Mouse (Mus musculus) CD4-positive, CD25-positive, alpha-beta regulatory T cell, adult 9 weeks (primary cell): ENCODE results near the gene Noxo1. TPM values are rescaled to one million over a fixed set of nuclear protein-coding genes. Genes with fewer than 3 reads are reported as not detected.

ENCODE experiments used
- polyA plus RNA-seq: library from polyadenylated mRNA; unstranded; fragments of 100-300 nt; shearing (Covaris generic); gene quantifications from one replicate; pipeline ENCODE4 v1.2.1, GENCODE M21; 2017

Noxo1 gene
- polyA plus RNA-seq: 1.7 TPM

GRCm38 (mm10) chr17:24696011-24696697 lies at the start of gene Noxo1, which contains the start of gene Gfer:
Gene Noxo1 (plus strand): TSS chr17:24696234.
Gene Gfer (minus strand): TSS chr17:24696156.

GRCm38 (mm10) chr17:24650070-24650616 lies 45.9 kb upstream of the Noxo1 start, which contains the start of gene Slc9a3r2:
Gene Slc9a3r2 (minus strand): TSS chr17:24650327.

GRCm38 (mm10) chr17:24658017-24658758 lies 37.8 kb upstream of the Noxo1 start, which contains the start of gene Npw:
Gene Npw (minus strand): TSS chr17:24658457.

GRCm38 (mm10) chr17:24669545-24670245 lies 26.3 kb upstream of the Noxo1 start, which contains the start of gene Zfp598:
Gene Zfp598 (plus strand): TSS chr17:24669687.

GRCm38 (mm10) chr17:24689251-24690081 lies 6.6 kb upstream of the Noxo1 start, which contains the start of gene Syngr3:
Gene Syngr3 (minus strand): TSS chr17:24689955.

GRCm38 (mm10) chr17:24706982-24707800 lies 11.2 kb downstream of the Noxo1 start, which contains the start of gene Tbl3:
Gene Tbl3 (minus strand): TSS chr17:24707660.

GRCm38 (mm10) chr17:24717943-24718342 lies 21.9 kb downstream of the Noxo1 start, which contains the start of the genes Rnf151 and Rps2:
Gene Rnf151 (minus strand): TSS chr17:24718063.
Gene Rps2 (plus strand): TSS chr17:24718116.

GRCm38 (mm10) chr17:24724184-24724583 lies 28.1 kb downstream of the Noxo1 start, which contains the start of gene Ndufb10:
Gene Ndufb10 (minus strand): TSS chr17:24724478.

GRCm38 (mm10) chr17:24727618-24728017 lies 31.6 kb downstream of the Noxo1 start, which contains the start of gene Rpl3l:
Gene Rpl3l (plus strand): TSS chr17:24727820.

GRCm38 (mm10) chr17:24736330-24737051 lies 40.5 kb downstream of the Noxo1 start, which contains the start of gene Msrb1:
Gene Msrb1 (plus strand): TSS chr17:24736642.

Other genes starting within 250 kb of the Noxo1 start
- gene E4f1, start 225.9 kb upstream of the Noxo1 start, polyA plus RNA-seq: 58.6 TPM
- 2.4 TPM for gene Pgp, start 225.8 kb upstream of the Noxo1 start, polyA plus RNA-seq
- gene Bricd5, start 222.3 kb upstream of the Noxo1 start, polyA plus RNA-seq: not detected
- 30.8 TPM for gene Mlst8, start 217.2 kb upstream of the Noxo1 start, polyA plus RNA-seq
- 0.15 TPM for gene Caskin1, start 207.6 kb upstream of the Noxo1 start, polyA plus RNA-seq
- gene Traf7, start 168.3 kb upstream of the Noxo1 start, polyA plus RNA-seq: 110 TPM
- gene Rab26, start 162.0 kb upstream of the Noxo1 start, polyA plus RNA-seq: 5.0 TPM
- 18.9 TPM for gene Pkd1, start 146.4 kb upstream of the Noxo1 start, polyA plus RNA-seq
- gene Tsc2, start 63.6 kb upstream of the Noxo1 start, polyA plus RNA-seq: 52.7 TPM
- gene Nthl1, start 63.6 kb upstream of the Noxo1 start, polyA plus RNA-seq: 6.2 TPM
- not detected for gene Slc9a3r2, start 45.9 kb upstream of the Noxo1 start, polyA plus RNA-seq
- not detected for gene Npw, start 37.8 kb upstream of the Noxo1 start, polyA plus RNA-seq
- gene Zfp598, start 26.5 kb upstream of the Noxo1 start, polyA plus RNA-seq: 2.3 TPM
- 0.40 TPM for gene Syngr3, start 6.3 kb upstream of the Noxo1 start, polyA plus RNA-seq
- 7.7 TPM for gene Gfer, start 78 bp upstream of the Noxo1 start, polyA plus RNA-seq
- gene Tbl3, start 11.4 kb downstream of the Noxo1 start, polyA plus RNA-seq: 71.9 TPM
- not detected for gene Rnf151, start 21.8 kb downstream of the Noxo1 start, polyA plus RNA-seq
- gene Rps2, start 21.9 kb downstream of the Noxo1 start, polyA plus RNA-seq: 660 TPM
- 257 TPM for gene Ndufb10, start 28.2 kb downstream of the Noxo1 start, polyA plus RNA-seq
- gene Rpl3l, start 31.6 kb downstream of the Noxo1 start, polyA plus RNA-seq: not detected
- gene Msrb1, start 40.4 kb downstream of the Noxo1 start, polyA plus RNA-seq: 20.9 TPM
- gene Hs3st6, start 56.8 kb downstream of the Noxo1 start, polyA plus RNA-seq: not detected
- gene Meiob, start 108.1 kb downstream of the Noxo1 start, polyA plus RNA-seq: not detected
- gene Hagh, start 143.9 kb downstream of the Noxo1 start, polyA plus RNA-seq: 49.6 TPM
- 2.7 TPM for gene Fahd1, start 154.1 kb downstream of the Noxo1 start, polyA plus RNA-seq
- gene Igfals, start 169.8 kb downstream of the Noxo1 start, polyA plus RNA-seq: not detected
- gene Nubp2, start 190.1 kb downstream of the Noxo1 start, polyA plus RNA-seq: 113 TPM
- 58.4 TPM for gene Spsb3, start 190.4 kb downstream of the Noxo1 start, polyA plus RNA-seq
- gene Eme2, start 198.9 kb downstream of the Noxo1 start, polyA plus RNA-seq: 64.8 TPM
- gene Mrps34, start 198.9 kb downstream of the Noxo1 start, polyA plus RNA-seq: 40.9 TPM
- 69.5 TPM for gene Nme3, start 200.3 kb downstream of the Noxo1 start, polyA plus RNA-seq
- 46.1 TPM for gene Mapk8ip3, start 240.7 kb downstream of the Noxo1 start, polyA plus RNA-seq